Mouse (Mus musculus) gastrocnemius, adult 18-20 months (tissue): ENCODE results near the gene Klk1b9. TPM values are rescaled to one million over a fixed set of nuclear protein-coding genes. Genes with fewer than 3 reads are reported as not detected.
"Not testable (repeated sequence)": the region's sequence is repeated elsewhere in the genome, so short reads cannot be mapped to it uniquely, and the experiment has no call there.

Source experiments
- DNase-seq: peaks from one replicate; pipeline ENCODE4 v3.0.0; 2021; ENCODE audit warnings: low spot score
- long read RNA-seq, 2 experiments: library from polyadenylated mRNA; stranded (forward); transcript quantifications; one replicate each; pipeline ENCODE4 v2.0.0; 2021
- total RNA-seq, 2 experiments: library from RNA; stranded (reverse); gene quantifications; 2 replicates each; pipeline ENCODE4 v1.2.3; 2021

Gene Klk1b9
- not detected for total RNA-seq
- long read RNA-seq, experiment 1, result 0 reads
- long read RNA-seq, experiment 2, result 0 reads

GRCm38 (mm10) chr7:43975761-43976160 is at the start of gene Klk1b9:
Gene Klk1b9 (plus strand): TSS chr7:43976061.
- DNase-seq, result not testable (repeated sequence)

GRCm38 (mm10) chr7:43928521-43928920 is 47.3 kb upstream of the Klk1b9 start:
- DNase-seq, result no peak

- no peak for DNase-seq
Measured at GRCm38 (mm10) chr7:43932337-43932736, 43.5 kb upstream of the Klk1b9 start.

GRCm38 (mm10) chr7:43933440-43933839 is 42.4 kb upstream of the Klk1b9 start, which contains the start of gene Klk15:
Gene Klk15 (plus strand): TSS chr7:43933740.
- no peak for DNase-seq

DNA sequence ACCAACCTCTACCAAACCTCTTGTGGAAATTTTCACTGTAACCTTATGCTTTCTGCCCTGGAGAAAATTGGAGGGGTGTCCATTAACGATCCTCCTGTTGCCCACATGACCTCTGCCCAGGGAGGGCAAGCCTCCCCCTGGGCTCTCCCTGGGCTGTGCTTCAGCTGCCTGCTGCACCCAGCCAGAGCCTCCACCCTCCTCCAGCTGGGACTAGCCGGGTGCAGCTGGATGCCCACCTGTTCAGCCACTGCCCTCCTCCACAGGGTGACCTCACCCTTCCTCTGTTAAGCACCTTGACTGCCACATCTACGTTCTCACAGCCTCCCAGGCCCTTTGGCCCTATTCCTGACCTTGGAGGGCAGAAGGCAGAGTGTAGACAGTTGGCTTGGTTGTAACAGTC is 41.1 kb upstream of the Klk1b9 start:
- no peak for DNase-seq

DNA sequence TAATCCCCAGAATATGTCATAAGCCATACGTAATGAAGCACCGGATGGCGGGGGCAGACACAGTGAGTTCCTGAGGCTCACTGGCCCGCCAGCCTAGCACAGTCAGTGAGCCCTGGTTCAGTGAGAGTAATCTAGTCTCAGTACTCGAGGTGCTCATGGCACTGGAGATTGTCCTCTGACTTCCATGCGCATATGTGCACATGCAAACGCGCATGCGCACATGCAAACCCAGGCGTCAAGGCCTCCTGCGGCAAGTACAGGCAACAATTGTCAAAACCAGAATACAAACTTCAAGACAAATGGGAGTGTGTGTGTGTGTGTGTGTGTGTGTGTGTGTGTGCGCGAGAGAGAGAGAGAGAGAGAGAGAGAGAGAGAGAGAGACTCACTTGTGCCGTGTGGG is 39.3 kb upstream of the Klk1b9 start:
- no peak for DNase-seq

- DNase-seq, result not testable (repeated sequence)
Measured at GRCm38 (mm10) chr7:43942293-43942692, 33.6 kb upstream of the Klk1b9 start.

DNA sequence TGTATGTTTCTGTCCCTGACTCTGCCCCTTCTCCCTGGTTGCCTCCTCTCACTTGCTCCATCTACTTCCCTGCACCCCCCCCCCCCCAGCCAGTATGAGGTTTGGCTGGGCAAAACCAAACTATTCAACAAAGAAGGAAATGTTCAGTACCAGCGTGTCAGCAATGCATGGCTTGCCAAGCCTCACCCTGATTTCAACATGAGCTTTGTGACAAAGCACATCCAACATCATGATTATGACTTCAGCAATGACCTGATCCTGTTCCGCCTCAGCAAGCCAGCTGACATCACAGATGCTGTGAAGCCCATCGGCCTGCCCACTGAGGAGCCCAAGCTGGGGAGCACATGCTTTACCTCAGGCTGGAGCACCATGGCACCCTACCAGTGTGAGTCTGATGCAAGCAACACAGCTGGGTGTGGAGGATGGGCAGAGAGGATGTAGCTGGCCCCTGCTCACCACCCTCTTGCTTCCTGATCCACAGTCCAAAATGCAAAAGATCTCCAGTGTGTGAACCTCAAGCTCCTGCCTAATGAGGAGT is 31.1 kb upstream of the Klk1b9 start:
- DNase-seq, result no peak

DNA sequence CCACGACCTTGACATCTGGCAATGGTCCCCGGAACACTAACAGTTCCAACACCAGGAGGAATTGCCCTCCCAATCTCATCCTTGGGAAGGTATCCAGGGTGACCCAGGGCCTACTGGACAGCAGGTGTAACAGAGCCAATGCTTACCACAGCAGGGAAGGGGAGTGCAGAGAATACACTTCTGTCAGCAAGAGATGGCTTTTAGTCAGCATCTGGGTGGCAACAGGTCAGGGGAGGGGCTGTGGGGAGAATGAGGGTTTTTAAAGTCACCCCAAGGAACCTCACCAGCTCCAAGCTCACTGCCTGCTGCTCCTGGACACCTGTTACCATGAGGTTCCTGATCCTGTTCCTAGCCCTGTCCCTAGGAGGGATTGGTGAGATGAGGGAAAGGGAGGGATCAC is 25.5 kb upstream of the Klk1b9 start, which contains the start of gene Klk1b8:
Gene Klk1b8, plus strand, starts transcription at position 301 of the 400 bp plus-strand sequence.
- DNase-seq, result no peak

- no peak for DNase-seq
Measured at GRCm38 (mm10) chr7:43952703-43953102, 23.2 kb upstream of the Klk1b9 start.

- no peak for DNase-seq
Measured at GRCm38 (mm10) chr7:43966451-43966850, 9.4 kb upstream of the Klk1b9 start, which contains the start of gene Klk1b1. Gene Klk1b1 (plus strand): TSS chr7:43966751.

DNA sequence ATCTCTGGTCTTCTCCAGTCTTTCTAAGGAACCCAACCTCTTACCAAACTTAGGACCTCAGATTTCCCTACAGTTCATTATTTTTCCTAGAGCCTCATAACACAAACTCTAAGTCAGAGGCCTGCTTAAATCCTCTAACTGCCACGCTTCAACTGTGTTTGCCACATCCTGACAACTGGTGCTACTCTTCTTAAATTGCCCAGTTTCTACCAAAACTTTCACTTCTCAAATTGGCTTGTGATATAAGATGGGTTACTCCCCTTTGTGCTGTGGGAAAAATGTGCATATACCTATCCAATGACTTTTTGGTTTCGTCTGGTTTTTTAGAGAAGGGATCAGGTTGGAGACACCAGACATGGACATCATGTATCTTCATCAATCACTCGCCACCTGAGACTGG is 8.8 kb upstream of the Klk1b9 start:
- DNase-seq, result no peak

- no peak for DNase-seq
Measured at GRCm38 (mm10) chr7:43967612-43968011, 8.2 kb upstream of the Klk1b9 start.

- no peak for DNase-seq
Measured at GRCm38 (mm10) chr7:43985657-43986056, 9.8 kb downstream of the Klk1b9 start.

GRCm38 (mm10) chr7:43994821-43995220 is 19.0 kb downstream of the Klk1b9 start:
- not testable (repeated sequence) for DNase-seq

DNA sequence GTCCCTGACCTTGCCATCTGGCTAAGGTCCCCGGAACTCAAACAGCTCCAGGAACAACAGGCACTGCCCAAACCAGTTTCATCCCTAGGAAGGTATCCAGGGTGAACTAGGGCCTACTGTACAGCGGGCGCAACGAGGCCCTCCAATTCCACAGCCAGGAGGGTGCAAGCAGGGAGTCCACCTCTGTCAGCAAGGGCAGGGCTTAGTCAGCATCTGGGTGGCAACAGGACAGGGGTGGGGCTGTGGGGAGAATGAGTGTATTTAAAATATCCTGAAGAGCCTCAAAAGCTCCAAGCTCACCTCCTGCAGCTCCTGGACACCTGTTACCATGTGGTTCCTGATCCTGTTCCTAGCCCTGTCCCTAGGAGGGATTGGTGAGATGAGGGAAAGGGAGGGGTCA is 19.7 kb downstream of the Klk1b9 start, which contains the start of gene Klk1b11:
Gene Klk1b11, plus strand, starts transcription at position 301 of the 400 bp plus-strand sequence.
- not testable (repeated sequence) for DNase-seq

DNA sequence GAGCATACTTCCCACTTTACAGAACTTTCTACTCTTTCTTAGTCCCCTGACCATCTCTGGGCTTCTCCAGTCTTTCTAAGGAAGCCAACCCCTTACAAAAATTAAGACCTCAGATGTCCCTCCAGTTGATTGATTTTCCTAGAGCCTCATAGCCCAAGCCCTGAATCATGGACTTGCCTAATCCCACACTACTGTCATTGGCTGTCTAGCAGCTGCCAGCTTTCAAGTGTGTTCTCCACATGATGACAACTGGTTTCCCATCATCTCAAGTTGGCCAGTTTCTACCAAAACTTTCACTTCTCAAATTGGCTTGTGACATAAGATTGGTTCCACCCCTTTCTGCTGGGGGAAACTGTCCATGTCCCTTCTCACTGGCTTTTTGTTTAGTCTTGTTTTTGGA is 29.0 kb downstream of the Klk1b9 start:
- DNase-seq, result no peak

GRCm38 (mm10) chr7:44011868-44012267 is 36.0 kb downstream of the Klk1b9 start, which contains the start of gene Klk1b26:
Gene Klk1b26 (plus strand): TSS chr7:44012168.
- DNase-seq, result not testable (repeated sequence)

- not testable (repeated sequence) for DNase-seq
Measured at GRCm38 (mm10) chr7:44014666-44015065, 38.8 kb downstream of the Klk1b9 start.

DNA sequence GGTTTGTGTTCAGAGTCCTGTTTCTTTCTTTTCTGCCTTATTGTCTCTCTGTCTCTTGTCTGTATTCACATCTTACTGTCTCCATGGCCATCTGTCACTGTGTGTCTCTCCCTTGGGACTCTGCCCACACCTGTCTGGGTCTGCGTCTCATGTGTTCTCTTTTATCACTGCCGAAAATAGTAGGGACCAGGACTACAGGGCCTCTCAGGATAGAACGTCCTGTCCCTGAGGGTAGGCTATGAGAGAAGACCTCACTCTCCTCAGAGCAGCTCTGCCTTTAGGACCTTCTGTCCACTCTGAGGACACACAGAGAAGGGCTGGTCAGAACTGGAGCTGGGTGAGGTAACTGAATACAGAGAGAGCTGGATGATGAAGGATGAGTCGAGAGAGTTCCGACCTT is 39.2 kb downstream of the Klk1b9 start:
- no peak for DNase-seq
